Mouse (Mus musculus): Measurements from ENCODE around the gene Ccdc32. TPM values are rescaled to one million over a fixed set of nuclear protein-coding genes. Genes with fewer than 3 reads are reported as not detected.
A peak's percentile ranks its signal among the peaks of the same experiment; 100 is the strongest.

Gene Ccdc32
- polyA plus RNA-seq, 1 experiment from 2014 or later: 17.9 TPM

- Histone ChIP-seq H3K9ac (ENCODE audit: low read length) (no peak overlapping the region), H3K36me3 (ENCODE audit: control insufficient read depth, insufficient read depth, low read length) (no peaks in the 10 kb centered on the region), H3K4me3 (ENCODE audit: control insufficient read depth in 1 of 2, insufficient read depth in 1 of 2, low read depth in 1 of 2, low read length in 2 of 2) (no peak overlapping the region), H3K4me1 (ENCODE audit: control insufficient read depth in 2 of 2, insufficient read depth in 2 of 2, low read length in 2 of 2) (no peaks in the 10 kb centered on the region), H3K27me3 (ENCODE audit: control insufficient read depth, insufficient read depth, low read length) (peaks cover 8% of the 10 kb centered on the region), H3K27ac (replicated peaks in 1 of 2; ENCODE audit: control insufficient read depth in 1 of 2, insufficient read depth in 1 of 2, low read depth in 2 of 2, low read length in 2 of 2) (no peak overlapping the region), H3K4me2 (ENCODE audit: low read length) (no peak overlapping the region), H3K9me3 (ENCODE audit: control insufficient read depth, low read length) (no peaks in the 10 kb centered on the region)
- ATAC-seq (ENCODE audit: insufficient number of reproducible peaks, insufficient read depth, low FRiP score, low read depth): no peak
- WGBS: 69% methylated on average over 5 of the region's 5 CpGs
Observed at GRCm38 (mm10) chr2:118995490-118995889, 33.7 kb downstream of the Ccdc32 start.

GRCm38 (mm10) chr2:118983812-118984211 lies 45.4 kb downstream of the Ccdc32 start:
- Histone ChIP-seq H3K9ac (ENCODE audit: low read length) (no peak overlapping the region), H3K27ac (replicated peaks in 1 of 2; ENCODE audit: control insufficient read depth in 1 of 2, insufficient read depth in 1 of 2, low read depth in 2 of 2, low read length in 2 of 2) (no peak overlapping the region), H3K27me3 (ENCODE audit: control insufficient read depth, insufficient read depth, low read length) (no peaks in the 10 kb centered on the region), H3K4me1 (ENCODE audit: control insufficient read depth in 2 of 2, insufficient read depth in 2 of 2, low read length in 2 of 2) (no peaks in the 10 kb centered on the region), H3K36me3 (ENCODE audit: control insufficient read depth, insufficient read depth, low read length) (no peaks in the 10 kb centered on the region), H3K4me2 (ENCODE audit: low read length) (no peak overlapping the region), H3K9me3 (ENCODE audit: control insufficient read depth, low read length) (no peaks in the 10 kb centered on the region), H3K4me3 (ENCODE audit: control insufficient read depth in 1 of 2, insufficient read depth in 1 of 2, low read depth in 1 of 2, low read length in 2 of 2) (no peak overlapping the region)
- ATAC-seq (ENCODE audit: insufficient number of reproducible peaks, insufficient read depth, low FRiP score, low read depth): no peak
- WGBS: 63% methylated on average over 8 of the region's 8 CpGs

GRCm38 (mm10) chr2:118980841-118981240 lies 48.4 kb downstream of the Ccdc32 start:
- no peak for ATAC-seq (ENCODE audit: insufficient number of reproducible peaks, insufficient read depth, low FRiP score, low read depth)
- Histone ChIP-seq H3K4me3 (ENCODE audit: control insufficient read depth in 1 of 2, insufficient read depth in 1 of 2, low read depth in 1 of 2, low read length in 2 of 2) (no peak overlapping the region), H3K9ac (ENCODE audit: low read length) (no peak overlapping the region), H3K4me1 (ENCODE audit: control insufficient read depth in 2 of 2, insufficient read depth in 2 of 2, low read length in 2 of 2) (peaks cover 4 to 5% of the 10 kb centered on the region in 2 experiments; a peak in 3 of 4 replicates), H3K36me3 (ENCODE audit: control insufficient read depth, insufficient read depth, low read length) (no peaks in the 10 kb centered on the region), H3K9me3 (ENCODE audit: control insufficient read depth, low read length) (no peaks in the 10 kb centered on the region), H3K4me2 (ENCODE audit: low read length) (no peak overlapping the region), H3K27me3 (ENCODE audit: control insufficient read depth, insufficient read depth, low read length) (0 out of 2 replicates have a peak, but pooled peaks cover 6% of the 10 kb centered on the region), H3K27ac (replicated peaks in 1 of 2; ENCODE audit: control insufficient read depth in 1 of 2, insufficient read depth in 1 of 2, low read depth in 2 of 2, low read length in 2 of 2) (no peak overlapping the region)
- WGBS: 77% methylated on average over 6 of the region's 6 CpGs

- H3K36me3 ChIP-seq (ENCODE audit: control insufficient read depth, insufficient read depth, low read length): no peaks in the 10 kb centered on the region
- ATAC-seq (ENCODE audit: insufficient number of reproducible peaks, insufficient read depth, low FRiP score, low read depth): no peak
Observed at GRCm38 (mm10) chr2:118978064-118978463, 51.1 kb downstream of the Ccdc32 start.

GRCm38 (mm10) chr2:118976941-118977340 lies 52.3 kb downstream of the Ccdc32 start:
- peak overlapping the region; percentile 58 to 77 for H3K4me3 ChIP-seq (ENCODE audit: control insufficient read depth in 1 of 2, insufficient read depth in 1 of 2, low read depth in 1 of 2, low read length in 2 of 2)
- peaks cover 7% of the 10 kb centered on the region in 2 experiments; a peak in 3 of 4 replicates for H3K4me1 ChIP-seq (ENCODE audit: control insufficient read depth in 2 of 2, insufficient read depth in 2 of 2, low read length in 2 of 2)
- peak overlapping the region; percentile 77 for H3K9ac ChIP-seq (ENCODE audit: low read length)
- H3K9me3 ChIP-seq (ENCODE audit: control insufficient read depth, low read length): no peaks in the 10 kb centered on the region
- ATAC-seq (ENCODE audit: insufficient number of reproducible peaks, insufficient read depth, low FRiP score, low read depth): no peak
- H3K27me3 ChIP-seq (ENCODE audit: control insufficient read depth, insufficient read depth, low read length): peaks cover 24% of the 10 kb centered on the region
- peak overlapping the region; percentile 92 for H3K4me2 ChIP-seq (ENCODE audit: low read length)
- 15% methylated on average over 5 of the region's 5 CpGs for whole genome bisulfite sequencing
- H3K36me3 ChIP-seq (ENCODE audit: control insufficient read depth, insufficient read depth, low read length): no peaks in the 10 kb centered on the region
- no peak overlapping the region for H3K27ac ChIP-seq (replicated peaks in 1 of 2; ENCODE audit: control insufficient read depth in 1 of 2, insufficient read depth in 1 of 2, low read depth in 2 of 2, low read length in 2 of 2)

More at GRCm38 (mm10) chr2:118978064-118978463, 51.1 kb downstream of the Ccdc32 start:
- Histone ChIP-seq H3K27me3 (ENCODE audit: control insufficient read depth, insufficient read depth, low read length) (peaks cover 24% of the 10 kb centered on the region), H3K4me2 (ENCODE audit: low read length) (no peak overlapping the region), H3K27ac (replicated peaks in 1 of 2; ENCODE audit: control insufficient read depth in 1 of 2, insufficient read depth in 1 of 2, low read depth in 2 of 2, low read length in 2 of 2) (no peak overlapping the region), H3K4me1 (ENCODE audit: control insufficient read depth in 2 of 2, insufficient read depth in 2 of 2, low read length in 2 of 2) (peaks cover 7% of the 10 kb centered on the region in 2 experiments; a peak in 3 of 4 replicates), H3K9me3 (ENCODE audit: control insufficient read depth, low read length) (no peaks in the 10 kb centered on the region), H3K9ac (ENCODE audit: low read length) (no peak overlapping the region), H3K4me3 (ENCODE audit: control insufficient read depth in 1 of 2, insufficient read depth in 1 of 2, low read depth in 1 of 2, low read length in 2 of 2) (no peak overlapping the region)
- 32% methylated on average over 6 of the region's 6 CpGs for WGBS

- H3K36me3 ChIP-seq (ENCODE audit: control insufficient read depth, insufficient read depth, low read length): no peaks in the 10 kb centered on the region
- ATAC-seq (ENCODE audit: insufficient number of reproducible peaks, insufficient read depth, low FRiP score, low read depth): peak; percentile 77
Observed at GRCm38 (mm10) chr2:118976282-118976929, 52.8 kb downstream of the Ccdc32 start.

GRCm38 (mm10) chr2:118975855-118976254 lies 53.3 kb downstream of the Ccdc32 start:
- ATAC-seq (ENCODE audit: insufficient number of reproducible peaks, insufficient read depth, low FRiP score, low read depth): no peak
- H3K27me3 ChIP-seq (ENCODE audit: control insufficient read depth, insufficient read depth, low read length): peaks cover 24% of the 10 kb centered on the region
- H3K4me2 ChIP-seq (ENCODE audit: low read length): peak overlapping the region; percentile 92
- H3K9me3 ChIP-seq (ENCODE audit: control insufficient read depth, low read length): no peaks in the 10 kb centered on the region
- peaks cover 7% of the 10 kb centered on the region in 2 experiments; a peak in 3 of 4 replicates for H3K4me1 ChIP-seq (ENCODE audit: control insufficient read depth in 2 of 2, insufficient read depth in 2 of 2, low read length in 2 of 2)
- WGBS: 4% methylated on average over 15 of the region's 15 CpGs
- H3K27ac ChIP-seq (replicated peaks in 1 of 2; ENCODE audit: control insufficient read depth in 1 of 2, insufficient read depth in 1 of 2, low read depth in 2 of 2, low read length in 2 of 2): no peak overlapping the region
- H3K4me3 ChIP-seq (ENCODE audit: control insufficient read depth in 1 of 2, insufficient read depth in 1 of 2, low read depth in 1 of 2, low read length in 2 of 2): peak overlapping the region; percentile 58 to 77
- no peaks in the 10 kb centered on the region for H3K36me3 ChIP-seq (ENCODE audit: control insufficient read depth, insufficient read depth, low read length)
- H3K9ac ChIP-seq (ENCODE audit: low read length): peak overlapping the region; percentile 77

More at GRCm38 (mm10) chr2:118976282-118976929, 52.8 kb downstream of the Ccdc32 start:
- 1% methylated on average over 57 of the region's 57 CpGs for WGBS
- peak overlapping the region; percentile 58 to 77 for H3K4me3 ChIP-seq (ENCODE audit: control insufficient read depth in 1 of 2, insufficient read depth in 1 of 2, low read depth in 1 of 2, low read length in 2 of 2)
- peaks cover 7% of the 10 kb centered on the region in 2 experiments; a peak in 3 of 4 replicates for H3K4me1 ChIP-seq (ENCODE audit: control insufficient read depth in 2 of 2, insufficient read depth in 2 of 2, low read length in 2 of 2)
- H3K27ac ChIP-seq (replicated peaks in 1 of 2; ENCODE audit: control insufficient read depth in 1 of 2, insufficient read depth in 1 of 2, low read depth in 2 of 2, low read length in 2 of 2): peak overlapping the region in 1 of 2 experiments; percentile 31; a peak in 1 of 4 replicates
- peaks cover 24% of the 10 kb centered on the region for H3K27me3 ChIP-seq (ENCODE audit: control insufficient read depth, insufficient read depth, low read length)
- peak overlapping the region; percentile 92 for H3K4me2 ChIP-seq (ENCODE audit: low read length)
- peak overlapping the region; percentile 77 for H3K9ac ChIP-seq (ENCODE audit: low read length)
- H3K9me3 ChIP-seq (ENCODE audit: control insufficient read depth, low read length): no peaks in the 10 kb centered on the region

Data from heart, embryonic 14.5 days (tissue).